Mouse (Mus musculus): Measurements from ENCODE around the gene Emc8. TPM values are rescaled to one million over a fixed set of nuclear protein-coding genes. Genes with fewer than 3 reads are reported as not detected.

The Emc8 gene
- polyA plus RNA-seq, 1 experiment from 2014 or later, result 127 TPM

DNA sequence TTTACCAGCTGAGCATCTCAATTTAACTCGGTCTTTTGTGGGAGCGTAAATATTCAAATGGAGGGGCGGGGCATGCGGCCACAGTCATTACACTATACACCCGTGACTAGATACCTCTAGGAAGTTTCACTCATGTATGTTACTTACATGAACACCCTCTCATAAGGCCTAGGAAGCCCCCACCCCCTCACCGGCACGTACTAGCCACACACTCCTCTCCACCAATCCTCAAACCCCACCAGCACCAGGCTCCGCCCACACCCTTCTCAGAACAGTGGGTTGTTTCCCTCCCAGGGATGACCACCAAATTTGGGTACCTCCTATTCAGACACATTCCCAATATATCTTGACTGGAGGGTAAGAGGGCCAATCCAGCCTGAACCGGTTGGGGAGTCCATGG lies 60.9 kb downstream of the Emc8 start:
- 81% methylated on average over 9 of the region's 9 CpGs for WGBS
- ATAC-seq, result no peak
- no peaks in the 10 kb centered on the region for H3K4me1 ChIP-seq (replicated peaks; ENCODE audit: control insufficient read depth, insufficient read depth, low read length)
- peak overlapping the region; percentile 21; the same call in 1 of the 2 replicates for H3K4me2 ChIP-seq (replicated peaks; ENCODE audit: low read depth)
- no peak overlapping the region for H3K27ac ChIP-seq (ENCODE audit: low read depth, low read length)
- H3K36me3 ChIP-seq (ENCODE audit: control insufficient read depth, insufficient read depth), result no peaks in the 10 kb centered on the region
- no peaks in the 10 kb centered on the region for H3K27me3 ChIP-seq (replicated peaks; ENCODE audit: control insufficient read depth, insufficient read depth, low read length)
- no peak overlapping the region for H3K9ac ChIP-seq (ENCODE audit: low read depth, low read length)
- no peak for TF ChIP-seq CTCF (IDR thresholded peaks at IDR 0.05; ENCODE audit: low read depth)
- no peak overlapping the region for H3K4me3 ChIP-seq (ENCODE audit: low read depth, low read length)
- H3K9me3 ChIP-seq (ENCODE audit: control insufficient read depth), result no peaks in the 10 kb centered on the region

Other genes starting within 250 kb of the Emc8 start
- gene Gins2, start 79.3 kb downstream of the Emc8 start, polyA plus RNA-seq (2015; fragmentation: Nextera tagmentation; extraction: Ambion mirVana), result 23.1 and 23.7 TPM in 2 replicates
- 3.9 and 4.0 TPM in 2 replicates for gene 1190005I06Rik, start 20.9 kb downstream of the Emc8 start, polyA plus RNA-seq (2015; fragmentation: Nextera tagmentation; extraction: Ambion mirVana)
- gene Gm27021, start 494 bp downstream of the Emc8 start, polyA plus RNA-seq (2015; fragmentation: Nextera tagmentation; extraction: Ambion mirVana), result 1.0 and 1.9 TPM in 2 replicates
- gene Cox4i1, start 351 bp downstream of the Emc8 start, polyA plus RNA-seq (2015; fragmentation: Nextera tagmentation; extraction: Ambion mirVana), result 2,406 and 2,420 TPM in 2 replicates
- 79.5 and 92.3 TPM in 2 replicates for gene Irf8, start 67.8 kb upstream of the Emc8 start, polyA plus RNA-seq (2015; fragmentation: Nextera tagmentation; extraction: Ambion mirVana)